Mouse (Mus musculus): ENCODE measurements around the gene Rps25. TPM values are rescaled to one million over a fixed set of nuclear protein-coding genes. Genes with fewer than 3 reads are reported as not detected.

The Rps25 gene
- polyA plus RNA-seq, 1 experiment from 2014 or later = 2,228 TPM

GRCm38 (mm10) chr9:44410647-44411336 lies 3.9 kb downstream of the Rps25 start:
- H3K36me3 ChIP-seq (ENCODE audit: control insufficient read depth, insufficient read depth, low read length) = peaks cover 15% of the 10 kb centered on the region; the same call in 1 of the 2 replicates
- no peak overlapping the region for H3K9ac ChIP-seq (ENCODE audit: low read length)
- H3K4me2 ChIP-seq (replicated peaks; ENCODE audit: low read depth) = no peak overlapping the region
- H3K27ac ChIP-seq (replicated peaks) = no peak overlapping the region
- WGBS = 69% methylated on average over 2 of the region's 2 CpGs
- no peak for ATAC-seq (ENCODE audit: low FRiP score, low TSS enrichment)
- no peaks in the 10 kb centered on the region for H3K4me1 ChIP-seq (replicated peaks; ENCODE audit: control insufficient read depth, insufficient read depth)
- no peak for DNase-seq (ENCODE audit: low spot score)
- H3K9me3 ChIP-seq (ENCODE audit: control insufficient read depth, low read length) = no peaks in the 10 kb centered on the region
- H3K27me3 ChIP-seq (ENCODE audit: control insufficient read depth, insufficient read depth, low read length) = no peaks in the 10 kb centered on the region
- TF ChIP-seq EP300 (optimal IDR thresholded peaks at IDR 0.05) = no peak
- TF ChIP-seq CTCF (IDR thresholded peaks at IDR 0.05; ENCODE audit: low read depth) = no peak
- no peak overlapping the region for H3K4me3 ChIP-seq (ENCODE audit: low read depth, low read length)

- TF ChIP-seq EP300 (optimal IDR thresholded peaks at IDR 0.05) = no peak
- TF ChIP-seq CTCF (IDR thresholded peaks at IDR 0.05; ENCODE audit: low read depth) = no peak
- 94% methylated on average over 1 of the region's 1 CpGs for WGBS
Observed at GRCm38 (mm10) chr9:44411601-44412130, 4.7 kb downstream of the Rps25 start.

GRCm38 (mm10) chr9:44412306-44412705 lies 5.4 kb downstream of the Rps25 start:
- H3K4me3 ChIP-seq (ENCODE audit: low read depth, low read length) = no peak overlapping the region
- WGBS = 77% methylated on average over 4 of the region's 4 CpGs
- no peak overlapping the region for H3K4me2 ChIP-seq (replicated peaks; ENCODE audit: low read depth)
- H3K27me3 ChIP-seq (ENCODE audit: control insufficient read depth, insufficient read depth, low read length) = no peaks in the 10 kb centered on the region
- DNase-seq (ENCODE audit: low spot score) = no peak
- no peak for ATAC-seq (ENCODE audit: low FRiP score, low TSS enrichment)
- no peak overlapping the region for H3K27ac ChIP-seq (replicated peaks)
- no peaks in the 10 kb centered on the region for H3K9me3 ChIP-seq (ENCODE audit: control insufficient read depth, low read length)
- H3K36me3 ChIP-seq (ENCODE audit: control insufficient read depth, insufficient read depth, low read length) = peaks cover 15% of the 10 kb centered on the region; the same call in 1 of the 2 replicates
- H3K9ac ChIP-seq (ENCODE audit: low read length) = no peak overlapping the region
- H3K4me1 ChIP-seq (replicated peaks; ENCODE audit: control insufficient read depth, insufficient read depth) = peaks cover 4% of the 10 kb centered on the region; the same call in 1 of the 2 replicates
- TF ChIP-seq CTCF (IDR thresholded peaks at IDR 0.05; ENCODE audit: low read depth) (no peak), EP300 (optimal IDR thresholded peaks at IDR 0.05) (no peak)

More at GRCm38 (mm10) chr9:44411601-44412130, 4.7 kb downstream of the Rps25 start:
- no peak overlapping the region for H3K4me2 ChIP-seq (replicated peaks; ENCODE audit: low read depth)
- H3K4me1 ChIP-seq (replicated peaks; ENCODE audit: control insufficient read depth, insufficient read depth) = no peaks in the 10 kb centered on the region
- H3K9me3 ChIP-seq (ENCODE audit: control insufficient read depth, low read length) = no peaks in the 10 kb centered on the region
- H3K36me3 ChIP-seq (ENCODE audit: control insufficient read depth, insufficient read depth, low read length) = peaks cover 15% of the 10 kb centered on the region; the same call in 1 of the 2 replicates
- H3K4me3 ChIP-seq (ENCODE audit: low read depth, low read length) = no peak overlapping the region
- no peak overlapping the region for H3K9ac ChIP-seq (ENCODE audit: low read length)
- no peaks in the 10 kb centered on the region for H3K27me3 ChIP-seq (ENCODE audit: control insufficient read depth, insufficient read depth, low read length)
- H3K27ac ChIP-seq (replicated peaks) = no peak overlapping the region
- no peak for DNase-seq (ENCODE audit: low spot score)
- ATAC-seq (ENCODE audit: low FRiP score, low TSS enrichment) = no peak

- Histone ChIP-seq H3K4me1 (replicated peaks; ENCODE audit: control insufficient read depth, insufficient read depth) (peaks cover 4% of the 10 kb centered on the region; the same call in 1 of the 2 replicates), H3K36me3 (ENCODE audit: control insufficient read depth, insufficient read depth, low read length) (peaks cover 15% of the 10 kb centered on the region; the same call in 1 of the 2 replicates), H3K4me3 (ENCODE audit: low read depth, low read length) (no peak overlapping the region), H3K9ac (ENCODE audit: low read length) (no peak overlapping the region), H3K4me2 (replicated peaks; ENCODE audit: low read depth) (no peak overlapping the region), H3K27ac (replicated peaks) (no peak overlapping the region), H3K9me3 (ENCODE audit: control insufficient read depth, low read length) (no peaks in the 10 kb centered on the region), H3K27me3 (ENCODE audit: control insufficient read depth, insufficient read depth, low read length) (no peaks in the 10 kb centered on the region)
- no peak for TF ChIP-seq EP300 (optimal IDR thresholded peaks at IDR 0.05)
- no peak for TF ChIP-seq CTCF (IDR thresholded peaks at IDR 0.05; ENCODE audit: low read depth)
- DNase-seq (ENCODE audit: low spot score) (no peak), ATAC-seq (ENCODE audit: low FRiP score, low TSS enrichment) (no peak)
- WGBS = 80% methylated on average over 2 of the region's 2 CpGs
Observed at GRCm38 (mm10) chr9:44412781-44413180, 5.8 kb downstream of the Rps25 start.

- Histone ChIP-seq H3K9me3 (ENCODE audit: control insufficient read depth, low read length) (no peaks in the 10 kb centered on the region), H3K4me2 (replicated peaks; ENCODE audit: low read depth) (peak overlapping the region; percentile 96), H3K27me3 (ENCODE audit: control insufficient read depth, insufficient read depth, low read length) (no peaks in the 10 kb centered on the region), H3K27ac (replicated peaks) (peak overlapping the region; percentile 70), H3K4me1 (replicated peaks; ENCODE audit: control insufficient read depth, insufficient read depth) (peaks cover 4% of the 10 kb centered on the region; the same call in 1 of the 2 replicates), H3K36me3 (ENCODE audit: control insufficient read depth, insufficient read depth, low read length) (peaks cover 3% of the 10 kb centered on the region; the same call in 1 of the 2 replicates), H3K4me3 (ENCODE audit: low read depth, low read length) (peak overlapping the region; percentile 81), H3K9ac (ENCODE audit: low read length) (peak overlapping the region; percentile 85)
- TF ChIP-seq EP300 (optimal IDR thresholded peaks at IDR 0.05) = no peak
- no peak for TF ChIP-seq CTCF (IDR thresholded peaks at IDR 0.05; ENCODE audit: low read depth)
- 7% methylated on average over 26 of the region's 26 CpGs for WGBS
- DNase-seq (ENCODE audit: low spot score) (no peak), ATAC-seq (ENCODE audit: low FRiP score, low TSS enrichment) (peak; percentile 75)
Observed at GRCm38 (mm10) chr9:44417156-44417891, 10.4 kb downstream of the Rps25 start.
